Mouse (Mus musculus) kidney, adult 18-20 months (tissue): ENCODE measurements at regions not wholly inside any gene's neighbourhood (a gene's known extent, or its start where the extent isn't known, plus 50 kb on each side); places are given as distances from the start of the nearest gene placed in this dataset.

ENCODE experiments used
- DNase-seq: peaks from one replicate; pipeline ENCODE4 v3.0.0; 2021

DNA sequence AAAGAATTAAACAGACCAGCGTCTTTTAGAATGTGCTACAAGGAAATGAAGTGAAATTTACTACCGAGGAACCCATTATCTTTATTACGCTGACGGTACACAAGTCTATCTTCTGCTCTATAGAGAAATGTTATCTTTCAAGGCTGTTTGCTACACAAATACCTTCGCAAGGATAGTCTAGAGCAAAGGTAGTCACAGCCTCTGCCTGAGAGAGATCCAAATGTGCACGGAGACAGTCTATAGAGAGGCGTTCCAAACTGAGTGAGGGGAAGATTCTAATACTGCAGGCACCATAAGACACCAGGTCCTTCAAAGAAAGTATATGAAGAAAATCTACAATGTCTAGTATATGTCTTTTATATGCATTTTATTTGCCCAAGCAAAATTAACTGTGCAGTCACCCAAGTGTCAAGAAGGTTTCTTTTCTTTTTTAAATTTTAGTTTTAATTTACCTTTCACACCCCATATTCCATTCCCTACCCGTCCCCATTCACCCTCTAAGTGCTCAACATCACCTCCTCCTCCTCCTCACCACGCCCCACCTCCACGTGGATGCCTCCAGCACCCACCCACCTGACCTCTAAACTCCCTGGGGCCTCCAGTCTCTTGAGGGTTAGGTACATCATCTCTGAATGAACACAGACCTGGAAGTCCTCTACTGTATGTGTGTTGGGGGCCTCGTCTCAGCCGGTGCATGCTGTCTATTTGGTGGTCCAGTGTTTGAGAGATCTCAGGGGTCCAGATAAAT lies 99.7 kb upstream of the Pde3a start:
- no peak for DNase-seq

DNA sequence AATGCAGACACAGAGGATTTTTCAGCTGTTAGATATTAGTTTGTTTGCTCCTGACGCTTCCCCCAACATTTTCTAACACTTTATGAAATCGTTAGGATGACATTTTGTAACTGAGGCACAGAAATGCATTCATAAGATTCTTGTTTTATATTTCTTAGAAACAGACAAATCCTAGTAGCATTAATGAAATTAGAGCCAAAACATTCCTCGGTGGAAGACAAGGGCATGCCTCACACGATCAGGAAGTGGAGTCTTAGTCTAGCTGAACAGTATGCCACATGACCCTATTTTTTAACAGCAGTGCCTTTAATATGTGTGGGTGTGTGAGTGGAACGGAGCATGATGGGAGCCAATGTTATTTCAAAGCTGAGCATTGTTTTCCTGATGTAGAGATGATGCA lies 89.7 kb upstream of the Pde3a start:
- DNase-seq: no peak

DNA sequence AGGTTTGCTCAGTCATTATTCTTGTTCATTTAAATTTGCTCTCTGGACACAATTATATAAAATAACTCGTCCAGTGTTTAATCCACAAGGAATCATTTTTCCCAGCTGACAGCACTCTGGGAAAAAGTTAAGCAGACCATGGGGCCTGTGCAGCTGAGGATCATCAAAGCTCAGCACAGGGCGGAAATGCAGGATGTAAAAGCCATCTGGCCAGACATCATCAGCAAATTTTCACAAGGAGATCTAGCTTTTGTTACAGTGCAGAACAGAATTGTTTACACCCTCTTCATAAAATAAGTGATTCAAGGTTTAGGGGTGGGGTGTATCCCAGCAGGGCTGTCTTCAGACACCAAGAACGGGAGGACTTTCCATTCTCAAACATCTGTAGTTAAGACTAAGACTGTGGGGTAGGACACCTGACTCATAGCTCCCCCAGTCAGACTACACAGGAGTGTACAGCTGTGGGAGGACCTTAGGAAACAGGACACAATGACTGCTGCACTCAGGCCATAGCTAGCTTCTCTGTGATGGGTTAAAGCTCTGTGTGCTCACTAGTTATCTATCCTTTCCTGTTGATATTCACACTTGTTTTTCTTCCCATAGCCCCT lies 87.3 kb upstream of the Pde3a start:
- DNase-seq: no peak

DNA sequence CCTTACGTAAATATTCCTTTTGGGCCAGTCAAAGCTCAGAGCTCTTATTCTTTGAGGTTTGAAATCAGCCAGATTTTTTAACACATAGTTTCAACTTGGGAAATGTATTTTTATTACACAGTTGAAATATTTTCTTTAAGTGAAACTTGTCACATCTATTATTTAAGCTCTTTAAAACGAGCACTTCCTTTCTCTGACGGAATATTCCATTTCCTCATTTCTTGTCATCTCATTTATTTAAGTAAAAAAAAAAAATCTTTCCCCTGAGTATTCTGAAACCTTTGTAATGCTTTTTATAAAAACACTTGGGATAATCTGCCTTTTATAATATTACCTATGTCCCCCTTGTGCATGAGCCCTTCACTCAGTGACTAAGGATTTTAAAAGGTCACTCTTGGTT lies 81.8 kb upstream of the Pde3a start:
- DNase-seq: no peak

DNA sequence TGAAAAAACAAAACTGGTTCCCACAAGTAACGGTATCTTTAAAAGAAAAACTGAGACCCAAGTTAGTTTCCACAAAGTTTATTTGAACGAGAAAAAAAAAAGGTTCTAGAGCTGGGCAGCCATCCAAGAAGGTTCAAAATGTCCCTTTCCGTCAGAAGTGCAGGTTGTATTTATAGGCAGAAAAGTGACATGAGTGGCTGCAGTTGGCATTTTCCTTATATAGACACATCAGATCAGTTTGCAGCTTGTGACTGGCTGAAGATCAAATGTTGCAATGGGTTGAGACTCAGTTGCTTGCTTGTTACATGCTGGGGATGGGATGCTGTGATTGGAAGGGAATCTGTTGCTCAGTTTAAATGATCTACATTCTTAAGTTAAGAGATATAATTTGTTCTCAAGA lies 80.7 kb upstream of the Pde3a start:
- no peak for DNase-seq

DNA sequence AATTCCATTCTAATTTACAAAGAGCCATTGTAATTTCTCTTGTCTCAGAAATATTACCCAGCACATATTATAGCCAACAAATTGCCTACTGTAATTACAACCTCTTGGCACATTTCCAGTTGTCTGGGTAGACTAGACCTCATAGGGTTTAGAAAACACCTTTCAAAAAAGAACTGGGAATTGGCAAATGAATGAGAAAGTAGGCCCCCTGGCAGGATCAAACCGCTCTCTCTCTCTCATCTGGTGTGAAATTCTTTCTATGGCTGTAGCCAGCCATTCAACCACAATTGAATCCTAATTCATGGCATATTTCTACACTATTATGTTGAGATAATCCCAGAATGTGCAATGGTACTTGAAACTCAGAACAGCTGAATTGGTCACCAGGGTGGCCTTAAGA lies 65.3 kb upstream of the Pde3a start:
- DNase-seq: no peak

DNA sequence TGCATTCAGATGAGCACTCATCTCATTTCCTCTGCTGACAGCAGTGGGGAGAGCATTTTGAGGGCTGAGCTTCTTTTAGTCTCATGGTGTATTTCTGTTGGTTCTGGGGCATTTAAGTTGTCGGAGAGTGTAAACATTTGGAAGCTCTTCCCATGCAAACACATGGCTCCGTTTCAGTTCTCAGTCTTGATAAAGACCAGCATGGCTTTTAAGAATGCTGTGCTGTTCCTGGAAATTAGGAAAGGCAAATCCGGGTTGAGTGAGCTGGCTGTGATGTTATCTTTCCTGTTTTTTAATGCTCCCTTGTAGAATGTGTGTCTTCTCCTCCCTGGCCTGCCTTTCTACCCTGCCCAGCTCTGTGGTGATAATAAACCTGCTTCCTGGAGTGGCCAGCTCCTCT lies 61.0 kb upstream of the Pde3a start:
- no peak for DNase-seq

DNA sequence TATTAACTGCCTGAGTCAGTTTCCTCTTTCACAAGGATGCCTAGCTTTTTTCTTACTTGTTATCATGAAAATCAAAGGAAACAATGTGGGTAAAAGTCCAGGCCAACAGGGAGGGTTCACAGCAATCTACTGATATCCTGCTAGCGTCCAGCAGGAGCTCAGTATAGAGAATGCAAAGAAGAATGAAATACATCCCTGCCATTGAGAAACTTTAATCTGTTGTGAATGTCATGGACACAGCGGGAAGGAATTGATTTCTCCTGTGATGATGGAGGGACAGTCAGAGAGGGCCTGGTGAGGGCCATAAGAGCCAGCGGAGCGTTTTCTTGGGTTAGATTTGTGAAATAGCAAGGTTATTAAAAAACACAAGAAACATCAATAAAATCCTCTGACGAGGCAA lies 60.0 kb upstream of the Pde3a start:
- no peak for DNase-seq

DNA sequence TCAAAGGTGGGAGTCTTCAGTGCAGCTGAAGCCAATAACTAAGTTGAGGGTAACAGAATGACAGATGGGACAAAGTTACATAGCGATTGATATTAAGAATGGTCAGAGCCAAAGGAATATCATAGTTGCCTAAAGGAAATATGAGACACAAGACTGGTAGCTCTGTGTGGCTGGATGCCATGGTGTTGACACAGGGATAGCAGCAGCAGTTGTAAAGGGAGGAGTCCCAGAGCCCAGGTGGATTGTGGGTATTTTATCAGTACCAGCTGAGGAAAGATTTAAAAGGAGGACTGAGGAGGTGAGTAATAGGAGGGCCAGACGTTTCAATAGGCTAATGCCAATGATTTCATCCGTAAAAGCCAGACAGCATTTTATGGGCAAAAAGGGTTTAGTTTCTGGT lies 59.4 kb upstream of the Pde3a start:
- DNase-seq: no peak

DNA sequence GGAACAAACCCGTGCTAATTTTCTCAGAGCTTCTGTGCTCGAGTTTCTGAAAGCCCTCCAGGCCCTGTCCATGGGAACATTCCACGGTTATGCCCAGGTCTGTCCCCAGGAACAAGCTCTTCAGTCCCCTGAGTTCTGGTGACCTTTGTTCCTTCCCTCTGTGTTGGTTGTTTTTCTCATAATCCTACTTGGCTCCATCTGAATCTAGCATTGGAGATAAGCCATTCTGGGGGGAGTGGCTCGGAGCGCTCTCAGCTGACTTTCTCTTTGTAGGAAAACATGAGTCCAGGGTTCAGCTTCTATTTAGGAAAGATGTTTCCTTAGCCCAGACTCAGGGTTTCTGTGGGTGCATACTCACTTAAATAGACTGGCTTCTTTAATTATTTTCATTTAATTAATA lies 58.7 kb upstream of the Pde3a start:
- DNase-seq: peak; percentile 24

DNA sequence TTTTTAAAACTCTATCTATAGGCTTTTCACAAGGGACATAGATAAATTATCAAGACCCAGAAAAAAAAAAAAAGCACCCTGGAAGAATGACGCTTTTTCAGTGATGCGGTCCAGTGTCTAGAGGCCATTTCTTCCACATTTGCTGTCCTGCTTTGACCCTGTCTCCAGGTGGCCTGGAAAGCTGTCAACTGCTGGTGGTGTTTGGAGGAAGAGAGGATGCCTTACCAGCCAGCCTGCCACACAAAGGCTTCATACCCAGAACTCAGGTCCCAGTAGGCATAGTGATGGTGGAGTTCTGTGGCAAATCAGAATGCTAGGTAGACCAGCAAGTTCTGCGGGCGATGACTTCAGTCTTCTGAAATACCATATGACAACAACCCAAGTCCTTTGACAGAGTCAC lies 51.6 kb upstream of the Pde3a start:
- no peak for DNase-seq
